Mouse (Mus musculus) ES-E14 (cell line): ENCODE data around the gene Adam11.

Experiments used
- CHD2 ChIP-seq: IDR thresholded peaks from 2 replicates; pipeline ENCODE4 v1.6.1; 2014; ENCODE audit warnings: mild to moderate bottlenecking, low read depth, low read length, inconsistent platforms
- MAFK ChIP-seq: IDR thresholded peaks from 2 replicates; pipeline ENCODE4 v1.6.1; 2014; ENCODE audit warnings: mild to moderate bottlenecking, low read depth, low read length, inconsistent platforms; ENCODE audit not compliant: insufficient read depth
- ZC3H11A ChIP-seq: IDR thresholded peaks from 2 replicates; pipeline ENCODE4 v1.6.1; 2012; ENCODE audit warnings: low read depth, mild to moderate bottlenecking, inconsistent platforms, low read length, borderline replicate concordance

DNA sequence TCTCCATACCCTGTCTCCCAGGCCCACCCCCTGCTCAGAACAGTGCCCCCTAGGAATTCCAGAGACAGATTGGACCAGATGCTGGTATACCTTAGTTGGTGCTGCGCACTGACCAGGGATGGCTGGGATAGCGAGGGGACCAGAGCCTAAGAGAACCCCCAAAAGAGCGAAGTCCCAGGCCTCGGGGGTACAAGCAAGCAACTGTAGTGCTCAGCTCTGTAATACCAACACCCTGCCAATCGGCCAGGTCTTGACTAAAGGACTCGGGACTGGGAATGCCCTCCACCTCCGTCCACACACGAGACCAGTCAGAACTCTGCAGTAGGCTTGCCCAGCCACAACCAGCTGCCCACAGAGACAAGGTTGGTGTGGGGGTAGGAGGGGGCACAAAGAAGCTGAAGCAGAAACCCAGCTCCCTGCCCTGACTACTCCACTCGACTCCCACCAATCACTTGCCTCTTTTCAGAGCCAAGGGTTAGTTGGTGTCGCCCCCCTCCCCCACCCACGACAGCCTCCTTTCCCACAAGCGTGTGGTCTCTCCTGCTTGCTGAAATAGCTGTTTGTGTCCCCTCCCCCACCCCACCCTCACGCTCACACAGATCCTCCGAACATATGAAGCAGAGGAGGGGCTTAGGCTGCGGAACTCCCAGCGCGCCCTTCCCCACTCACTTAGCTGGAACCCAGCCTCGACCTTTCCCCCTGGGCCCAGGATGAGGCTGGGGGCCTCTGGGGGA is 7.5 kb upstream of the Adam11 start:
- no peak for TF ChIP-seq MAFK
- no peak for TF ChIP-seq CHD2
- no peak for TF ChIP-seq ZC3H11A
